Mouse (Mus musculus) R1 (cell line): ENCODE data around the gene Kif20b.

Source experiments
- DNase-seq: peaks from one replicate; pipeline ENCODE4 v3.0.0-alpha.2; 2018; ENCODE audit warnings: low read depth, low spot score

Gene Kif20b

DNA sequence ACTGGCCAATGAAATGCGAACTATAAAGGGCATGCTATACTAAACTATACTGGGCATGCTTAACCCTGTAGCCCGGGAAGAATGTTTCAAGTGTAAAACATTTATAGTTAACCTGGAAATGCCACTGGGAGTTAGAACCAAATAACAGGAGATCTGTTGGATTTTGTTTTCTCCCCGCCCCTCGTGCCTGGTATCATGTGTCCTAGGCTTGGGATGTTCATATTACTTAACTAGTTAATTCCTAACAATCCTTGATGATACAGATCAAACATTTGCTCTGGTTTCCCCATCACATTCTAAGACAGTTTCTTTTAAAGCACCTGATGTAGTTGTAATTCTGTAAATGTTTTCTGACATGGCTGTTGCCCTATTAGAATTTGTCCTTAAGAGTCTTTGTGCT, 2.1 kb upstream of the Kif20b start:
- DNase-seq: no peak

DNA sequence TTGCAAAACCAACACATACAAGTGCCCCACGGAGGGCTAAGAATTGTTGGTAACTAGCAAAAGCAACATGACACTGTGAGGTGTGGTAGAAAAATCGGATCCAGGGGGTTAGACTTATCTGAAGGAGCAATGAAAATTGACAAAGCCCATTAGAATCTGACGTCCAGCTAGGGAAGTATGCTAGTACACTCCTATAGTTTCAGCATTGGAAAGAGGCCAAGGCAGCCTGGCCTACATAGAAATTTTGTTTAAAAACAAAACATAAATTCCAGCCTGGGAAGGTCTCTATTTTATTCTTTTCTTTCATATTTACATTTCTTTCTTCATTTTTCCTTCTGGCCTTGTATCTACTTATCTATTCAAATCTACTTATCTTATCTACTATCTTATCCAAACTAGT, 1.6 kb upstream of the Kif20b start:
- no peak for DNase-seq

DNA sequence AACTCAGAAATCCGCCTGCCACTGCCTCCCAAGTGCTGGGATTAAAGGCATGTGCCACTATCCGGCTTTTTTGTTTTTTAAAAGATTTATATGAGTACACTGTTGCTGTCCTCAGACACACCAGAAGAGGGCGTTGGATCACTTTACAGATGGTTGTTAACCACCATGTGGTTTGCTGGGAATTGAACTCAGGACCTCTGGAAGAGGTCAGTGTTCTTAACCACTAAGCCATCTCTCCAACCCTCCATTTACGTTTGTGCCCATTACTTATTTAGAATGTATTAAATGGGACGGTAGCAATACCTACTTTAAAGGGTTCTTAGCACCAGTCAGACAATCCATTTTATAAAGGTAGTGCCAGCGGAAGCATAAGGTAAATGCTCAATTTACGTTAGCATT, 909 bp upstream of the Kif20b start:
- DNase-seq: peak; percentile 45

DNA sequence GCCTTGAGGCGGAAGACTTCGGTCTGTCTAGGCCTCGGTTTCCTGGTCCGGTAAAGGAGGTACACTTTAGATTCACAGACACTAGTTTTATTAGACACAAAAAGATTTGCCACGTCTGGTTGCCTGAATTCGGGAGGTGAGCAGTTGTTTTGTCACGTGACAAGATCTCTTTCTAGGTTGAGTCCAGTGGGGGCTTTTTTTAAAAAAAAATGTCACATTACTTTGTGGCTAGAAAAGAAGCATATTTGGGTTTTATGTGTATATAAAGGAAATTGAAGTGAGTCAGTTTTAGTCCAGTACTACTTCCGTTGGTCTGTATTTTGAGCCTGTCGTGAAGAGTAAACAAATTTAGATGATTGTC, 422 bp downstream of the Kif20b start:
- no peak for DNase-seq

DNA sequence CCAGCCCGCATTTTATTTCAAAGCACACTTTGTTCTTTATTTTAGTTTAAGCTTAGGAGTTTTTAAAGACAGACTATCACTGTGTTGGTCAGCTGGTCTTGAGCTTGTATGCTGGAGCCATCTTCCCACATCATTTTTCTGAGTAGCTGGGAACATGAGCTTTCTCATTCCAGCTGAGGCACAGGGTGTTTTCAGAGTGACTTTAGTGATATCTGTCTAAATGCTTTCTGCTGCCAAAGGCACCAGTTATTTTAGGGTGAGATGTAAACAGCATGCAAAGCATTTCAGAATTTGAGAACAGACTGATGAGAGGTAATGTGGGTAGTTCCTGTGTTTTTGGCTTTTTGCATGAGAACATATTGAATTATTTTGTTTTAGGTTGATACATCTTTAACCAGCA, 25.0 kb downstream of the Kif20b start:
- DNase-seq: no peak

DNA sequence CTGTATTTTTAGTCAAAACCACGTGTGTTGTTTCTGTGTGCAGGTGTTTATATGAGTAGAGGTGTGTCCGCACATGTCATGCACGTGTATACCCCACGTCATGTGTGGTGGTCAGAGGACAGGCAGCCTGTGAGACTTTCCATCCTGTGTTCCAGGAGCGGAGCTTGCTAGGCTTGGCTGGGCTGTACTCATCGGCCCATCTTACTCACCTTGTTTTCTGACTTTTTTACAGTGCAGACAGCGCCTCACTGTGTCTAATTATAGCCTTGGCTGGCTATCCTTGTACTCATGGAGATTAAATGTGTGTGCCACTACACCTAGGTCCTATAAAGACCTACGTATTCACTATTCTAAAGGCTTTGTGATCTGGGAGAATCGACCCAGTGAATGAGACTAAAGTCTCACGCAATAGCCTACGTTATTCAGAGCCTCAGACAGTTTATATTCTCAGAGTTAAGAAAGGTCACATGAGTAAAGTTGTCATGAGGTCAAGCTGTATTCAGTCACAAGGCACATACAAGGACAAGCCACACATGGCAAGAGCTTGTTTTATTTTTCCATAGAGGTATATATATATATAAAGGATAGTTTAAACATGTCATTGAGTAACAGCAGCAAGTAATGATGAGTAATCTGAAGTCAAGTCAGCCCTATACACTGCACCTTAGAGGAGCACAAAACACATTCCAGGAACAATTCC, 31.8 kb downstream of the Kif20b start:
- peak; percentile 8 for DNase-seq

DNA sequence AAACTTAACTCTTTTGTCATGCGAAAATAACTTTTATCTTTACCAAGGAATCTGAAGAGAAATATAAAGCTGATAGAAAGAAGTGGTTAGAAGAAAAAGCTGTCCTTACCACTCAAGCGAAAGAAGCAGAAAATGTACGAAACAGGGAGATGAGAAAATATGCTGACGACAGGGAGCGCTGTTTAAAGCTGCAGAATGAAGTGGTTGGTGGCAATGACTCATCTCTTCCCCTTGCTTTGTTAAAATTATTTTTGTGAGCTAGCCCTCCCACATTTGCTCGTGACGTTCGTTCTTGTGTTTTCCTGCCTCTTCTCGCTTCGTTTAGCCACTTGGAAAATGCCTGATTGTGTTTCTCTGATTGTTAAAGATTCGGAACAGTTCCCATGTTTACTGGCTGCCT, 37.2 kb downstream of the Kif20b start:
- peak; percentile 35 for DNase-seq

DNA sequence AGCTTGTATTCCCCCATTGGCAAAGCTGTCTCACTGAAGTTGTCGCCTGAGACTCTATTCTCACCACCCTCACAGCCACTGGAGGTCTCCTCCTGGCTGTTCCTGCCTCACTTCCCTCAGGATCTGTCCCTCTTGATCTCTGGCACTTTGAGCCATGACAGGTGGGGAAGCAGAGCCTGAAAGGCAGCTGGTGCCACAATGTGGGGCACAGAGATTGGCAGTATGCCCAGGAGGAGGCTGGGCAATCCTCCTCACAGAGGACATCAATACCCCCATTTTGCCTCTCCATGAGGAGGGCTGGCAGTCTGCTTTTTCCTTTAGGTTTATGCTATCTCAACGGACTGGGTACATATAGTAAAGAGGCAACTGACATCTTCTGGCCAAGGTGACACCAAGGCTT, 62.6 kb downstream of the Kif20b start:
- no peak for DNase-seq

DNA sequence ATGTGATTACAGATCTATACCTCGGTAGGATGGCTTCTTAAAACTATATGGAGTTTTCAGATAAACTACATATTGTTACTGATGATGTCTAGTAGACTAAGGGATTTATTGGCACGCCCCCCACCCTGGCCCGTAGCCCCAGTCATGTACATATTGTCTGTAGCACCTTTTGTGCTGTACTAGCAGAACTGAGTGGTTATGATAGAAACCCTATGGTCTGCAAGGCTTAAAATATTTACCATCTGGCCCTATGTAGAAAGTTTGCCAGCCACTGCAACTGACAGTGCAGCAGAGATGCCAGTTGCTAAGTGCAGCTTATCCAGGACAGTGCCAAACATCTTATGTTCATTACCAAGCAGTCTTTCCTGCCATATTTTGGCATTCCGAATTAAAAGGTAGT, 68.3 kb downstream of the Kif20b start:
- no peak for DNase-seq

DNA sequence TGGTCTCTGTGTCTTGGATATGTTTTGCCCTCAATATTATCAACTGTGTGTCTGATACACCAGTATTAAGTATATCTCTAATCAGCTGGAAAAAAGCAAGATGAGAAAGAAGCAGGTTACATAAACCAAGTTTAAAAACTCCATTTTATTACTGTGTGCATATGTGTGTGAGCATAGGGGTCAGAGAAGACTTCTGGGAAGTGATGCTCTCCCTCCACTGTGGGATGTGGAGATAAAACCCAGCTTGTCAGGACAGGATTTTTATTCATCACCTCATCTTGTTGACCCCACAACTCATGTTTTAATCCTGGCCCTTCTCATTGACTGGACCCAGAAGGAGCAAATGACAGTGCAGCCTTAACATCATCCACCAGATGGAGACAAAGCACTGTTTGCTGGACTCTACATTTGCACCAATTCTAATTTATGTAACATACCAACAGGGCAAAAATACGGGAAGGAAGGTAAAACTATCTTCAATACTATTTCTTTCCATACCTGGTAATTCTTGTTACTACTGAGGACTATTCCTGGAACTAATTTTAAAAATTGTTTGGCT, 70.9 kb downstream of the Kif20b start:
- peak; percentile 39 for DNase-seq

DNA sequence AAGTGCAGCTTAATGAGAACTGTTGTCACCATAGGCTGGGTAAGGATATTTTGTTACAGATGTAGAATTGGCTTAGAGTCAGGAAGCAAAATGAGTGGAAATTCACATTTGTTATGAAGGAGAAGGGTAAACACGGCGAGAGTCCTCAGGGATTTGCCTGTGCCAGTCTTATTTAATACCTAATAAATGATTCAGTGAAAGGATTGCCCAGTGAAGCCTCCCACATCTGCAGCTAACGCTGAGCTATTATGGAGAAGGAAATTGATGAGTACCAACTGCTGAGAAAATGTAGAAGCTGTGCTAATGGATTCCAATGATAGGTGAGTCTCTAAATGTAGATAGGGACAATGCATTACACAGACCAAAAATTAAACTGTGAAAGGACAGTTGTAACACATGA, 92.9 kb downstream of the Kif20b start:
- DNase-seq: no peak

DNA sequence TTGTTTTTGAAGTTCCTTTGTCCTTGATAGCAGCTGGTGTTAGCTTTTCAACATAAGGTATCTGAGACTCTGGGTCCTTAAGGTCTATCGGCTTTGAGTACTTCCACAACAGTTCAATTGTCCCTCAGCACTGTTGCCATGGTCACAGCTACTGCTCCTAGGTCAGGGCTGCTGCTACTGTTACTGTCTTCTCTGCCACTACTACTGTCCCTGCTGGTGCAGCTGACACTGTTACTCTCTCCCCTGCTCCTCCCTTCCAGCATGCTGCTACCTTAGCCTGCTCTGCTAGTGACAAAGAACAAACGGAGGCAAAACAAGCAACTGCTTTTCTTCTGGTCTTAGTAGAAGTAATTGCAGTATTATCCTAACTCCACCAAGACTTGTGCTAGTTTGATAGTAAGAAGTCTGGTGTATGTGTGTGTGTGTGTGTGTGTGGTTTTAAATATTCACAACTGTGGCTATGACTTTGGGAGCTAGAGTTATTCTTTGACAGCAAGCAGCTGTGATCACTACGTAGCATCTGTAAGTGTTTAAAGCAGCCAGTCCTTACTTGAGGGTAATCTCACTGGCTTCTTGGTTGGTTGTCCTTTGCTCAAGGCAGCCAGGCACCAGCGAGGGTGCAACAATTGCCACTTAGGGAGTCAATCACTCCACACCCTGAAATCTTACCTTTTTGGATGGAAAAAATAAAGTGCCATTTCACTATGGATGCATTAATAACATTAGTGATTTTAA, 95.5 kb downstream of the Kif20b start:
- peak; percentile 25 for DNase-seq

DNA sequence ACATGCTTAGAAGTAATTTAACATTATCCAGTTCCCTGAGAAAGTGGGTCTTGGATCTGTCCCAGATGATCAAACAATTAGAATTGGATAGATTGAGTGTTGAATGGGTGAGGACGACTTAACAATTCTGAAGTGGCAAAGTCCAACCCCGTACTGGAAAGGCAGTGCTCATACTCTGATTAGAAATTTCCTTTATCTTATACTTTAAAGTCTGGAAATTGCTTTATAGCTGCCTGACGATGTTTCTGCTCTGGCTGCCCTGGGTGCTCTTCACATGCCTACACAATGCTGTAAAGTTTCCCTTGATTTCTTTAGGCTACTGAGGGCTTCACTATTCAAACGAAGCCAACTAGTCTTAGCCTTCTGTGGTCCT, 96.0 kb downstream of the Kif20b start:
- DNase-seq: no peak
